Mouse (Mus musculus) left cerebral cortex, postnatal 25 days (tissue): Measurements from ENCODE around the gene Tsen2. TPM values are rescaled to one million over a fixed set of nuclear protein-coding genes. Genes with fewer than 3 reads are reported as not detected.

ENCODE experiments used
- DNase-seq, 2 experiments: peaks; one replicate each; pipeline ENCODE4 v3.0.0; 2022; ENCODE audit warnings: low spot score in 2 of 2, mixed read lengths in 1 of 2
- intact Hi-C: fragments of 180-260 bp; cut with DNase I; formaldehyde crosslinking; loops from one replicate; pipeline ENCODE4 v1.15.1; 2025
- total RNA-seq, 2 experiments: library from RNA; stranded (reverse); gene quantifications; 2 replicates each; pipeline ENCODE4 v1.2.3; 2021

Tsen2 gene
- total RNA-seq, 2 experiments from 2014 or later: 22.0 to 23.2 TPM

GRCm38 (mm10) chr6:115592458-115592857 is 48.0 kb downstream of the Tsen2 start, which contains the start of gene Mkrn2os:
Gene Mkrn2os (minus strand): TSS chr6:115592576.
- no peak for DNase-seq
- intact Hi-C loops: no loop called here

DNA sequence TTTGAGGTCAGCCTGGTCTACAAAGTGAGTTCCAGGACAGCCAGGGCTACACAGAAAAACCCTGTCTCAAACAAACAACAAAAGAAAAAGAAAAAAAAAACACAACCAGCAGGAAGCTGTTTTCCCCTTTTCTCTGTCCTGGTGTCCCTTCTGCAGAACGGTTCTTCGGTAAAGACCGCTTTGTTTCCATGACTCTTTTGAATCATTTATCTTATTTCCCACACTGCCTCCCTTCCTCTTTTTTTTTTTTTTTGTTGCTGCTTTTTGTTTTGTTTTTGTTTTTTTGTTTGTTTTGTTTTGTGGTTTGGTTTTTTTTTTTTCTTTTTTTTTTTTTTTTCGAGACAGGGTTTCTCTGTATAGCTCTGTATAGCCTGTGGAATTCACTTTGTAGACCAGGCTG is 48.8 kb downstream of the Tsen2 start:
- DNase-seq: no peak
- intact Hi-C loops: no loop called here

- intact Hi-C loops: no loop called here
- DNase-seq: no peak
Observed at GRCm38 (mm10) chr6:115594463-115594862, 50.0 kb downstream of the Tsen2 start.

- DNase-seq: no peak
- intact Hi-C loops: no loop called here
Observed at GRCm38 (mm10) chr6:115595667-115596066, 51.2 kb downstream of the Tsen2 start.

- DNase-seq: no peak
- intact Hi-C loops: loop anchor here (2.0 kb wide), 1 partner anchor 75 kb away; the partner anchor contains the start of gene Raf1
Observed at GRCm38 (mm10) chr6:115601322-115601714, 56.9 kb downstream of the Tsen2 start.

- DNase-seq: peak; percentile 75 to 84
- intact Hi-C loops: loop anchor here (2.0 kb wide), 1 partner anchor 75 kb away; the partner anchor contains the start of gene Raf1
Observed at GRCm38 (mm10) chr6:115601715-115602523, 57.5 kb downstream of the Tsen2 start, which contains the start of gene Mkrn2. Gene Mkrn2 (plus strand): TSS chr6:115601902.

- DNase-seq: no peak
- intact Hi-C loops: no loop called here
Observed at GRCm38 (mm10) chr6:115606461-115606860, 62.0 kb downstream of the Tsen2 start.

DNA sequence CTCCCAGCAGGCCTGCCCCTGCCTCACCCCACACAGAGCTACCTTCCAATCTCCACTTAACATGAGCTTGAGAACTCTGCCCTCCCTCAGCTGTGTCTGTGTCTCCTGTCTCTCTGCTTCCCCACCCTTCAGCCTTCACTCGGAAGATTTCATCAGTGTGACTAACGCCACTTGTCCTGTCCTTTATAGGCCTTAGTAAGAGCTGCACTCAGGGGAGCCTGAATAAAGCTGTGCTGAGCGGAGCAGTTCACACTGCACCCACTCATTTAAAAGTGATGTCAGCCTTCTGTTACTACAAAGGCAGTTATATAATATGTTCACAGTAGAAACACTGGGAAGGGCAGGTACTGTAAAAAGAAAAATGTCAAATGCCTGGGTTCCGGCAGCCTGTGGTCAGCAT is 63.0 kb downstream of the Tsen2 start:
- peak; percentile 50 to 85 for DNase-seq
- intact Hi-C loops: no loop called here

DNA sequence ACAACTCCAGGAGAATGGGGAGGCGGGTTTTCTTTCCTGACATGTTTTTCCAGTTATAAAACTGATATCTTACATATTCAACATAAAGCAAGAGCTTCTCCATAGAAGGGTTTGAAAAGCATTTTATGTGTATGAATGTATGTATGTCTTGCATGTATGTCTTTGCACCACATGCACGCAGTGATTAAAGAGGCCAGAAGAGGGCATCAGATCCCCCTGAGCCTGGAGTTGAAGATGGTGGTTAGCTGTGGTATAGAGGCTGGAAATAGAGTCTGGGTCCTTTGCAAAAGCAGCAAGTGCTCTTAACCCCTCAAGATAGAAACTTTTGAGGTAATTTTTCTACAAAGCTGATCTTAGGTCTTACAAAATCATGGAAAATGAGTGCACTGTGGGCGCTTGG is 64.7 kb downstream of the Tsen2 start:
- intact Hi-C loops: no loop called here
- DNase-seq: no peak

- no peak for DNase-seq
- intact Hi-C loops: loop anchor here (5.0 kb wide), 1 partner anchor 197 kb away; the partner anchor contains the start of gene Rpl32
Observed at GRCm38 (mm10) chr6:115610301-115610700, 65.8 kb downstream of the Tsen2 start.

DNA sequence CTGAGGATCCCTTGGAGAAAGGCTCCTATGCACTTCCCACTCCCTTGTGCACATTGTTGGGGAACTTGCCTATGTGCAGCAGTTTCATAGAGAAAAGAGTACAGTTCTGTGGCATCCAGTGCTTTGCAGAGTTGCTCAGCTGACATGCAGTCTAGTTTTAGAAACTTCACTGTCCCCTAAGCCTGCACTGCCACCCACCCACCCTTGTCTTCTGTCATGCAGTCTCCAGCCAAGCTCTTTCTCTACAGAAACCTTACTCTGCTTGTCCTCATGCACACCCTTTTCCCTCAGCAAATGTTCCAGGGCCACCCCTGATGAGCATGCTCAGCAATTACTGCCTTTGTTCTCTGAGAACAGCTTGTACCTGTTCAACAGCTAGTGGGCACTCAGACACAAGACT is 69.3 kb downstream of the Tsen2 start:
- intact Hi-C loops: loop anchor here (5.0 kb wide), 1 partner anchor 194 kb away; the partner anchor contains the start of gene Rpl32
- peak in 1 of 2 experiments; percentile 77 for DNase-seq

GRCm38 (mm10) chr6:115615983-115616382 is 71.5 kb downstream of the Tsen2 start:
- intact Hi-C loops: no loop called here
- DNase-seq: no peak

- intact Hi-C loops: no loop called here
- DNase-seq: no peak
Observed at GRCm38 (mm10) chr6:115619818-115620217, 75.4 kb downstream of the Tsen2 start.

DNA sequence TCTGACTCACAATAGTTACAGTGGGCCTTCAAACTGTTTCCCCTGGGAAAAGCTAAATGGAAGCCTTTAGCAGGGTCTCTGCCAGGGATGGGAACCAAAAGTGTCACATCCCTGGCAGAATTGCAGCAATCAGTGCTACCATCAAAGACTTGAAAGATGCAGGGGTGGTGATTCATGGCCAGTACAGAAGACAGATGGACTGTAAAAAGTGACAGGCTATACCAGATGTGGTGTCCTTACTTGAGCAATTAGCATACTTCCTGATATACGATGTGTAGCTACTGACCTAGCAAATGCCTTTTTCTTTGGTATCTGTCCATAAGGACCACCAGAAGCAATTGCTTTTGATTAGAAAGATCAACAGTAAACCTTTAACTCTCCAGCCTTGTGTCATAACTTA is 76.5 kb downstream of the Tsen2 start:
- intact Hi-C loops: no loop called here
- DNase-seq: no peak

DNA sequence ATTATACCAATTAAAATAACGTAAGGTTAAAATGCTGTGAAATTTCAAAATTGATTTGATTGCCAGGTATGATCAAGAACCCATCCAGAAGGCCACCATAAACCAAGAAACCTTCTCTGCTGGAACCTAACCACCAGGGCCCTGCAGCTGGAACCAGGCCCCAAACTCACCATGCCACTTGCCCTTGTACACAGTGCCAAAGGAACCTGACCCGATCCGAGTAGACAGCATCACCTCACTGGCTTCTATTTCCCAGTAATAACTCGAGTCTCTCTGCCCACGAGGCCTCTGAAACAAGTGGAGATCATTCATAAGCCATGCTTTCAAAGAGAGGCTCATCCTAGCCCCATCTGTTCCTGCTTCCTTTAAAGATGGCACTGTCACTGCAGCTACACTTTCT is 81.7 kb downstream of the Tsen2 start:
- no peak for DNase-seq
- intact Hi-C loops: no loop called here

Other genes starting within 250 kb of the Tsen2 start
- 1 to 10 TPM; 5.5 to 6.2 TPM for gene Pparg, start 183.7 kb upstream of the Tsen2 start, total RNA-seq
- gene Mkrn2os, start 47.9 kb downstream of the Tsen2 start, total RNA-seq: not detected
- gene Mkrn2, start 57.2 kb downstream of the Tsen2 start, total RNA-seq: 10 to 100 TPM; 33.2 to 36.7 TPM
- gene Raf1, start 132.0 kb downstream of the Tsen2 start, total RNA-seq: 100 to 1,000 TPM in 1 of 2 experiments, 10 to 100 TPM in 1; 83.1 to 109 TPM
- gene Tmem40, start 217.7 kb downstream of the Tsen2 start, total RNA-seq: 1 to 10 TPM; 2.3 to 3.0 TPM
- 1 to 10 TPM; 2.0 to 2.2 TPM for gene Cand2, start 229.9 kb downstream of the Tsen2 start, total RNA-seq